17 mouse cellular contexts compared by ENCODE assay signal in genomic region chr8:9167995-9168394, GRCm38 (mm10).
DNase-seq lines count a peak whose midpoint lies in the region; ATAC-seq lines count a peak whose summit lies in the region.
"Had no signal": no experiment of that assay in that cellular context is flagged by ENCODE, and none has a peak within 500 bp of the region (broad histone marks: within the 10 kb centered on the region; RNA-seq: fewer than 3 reads in every experiment).

No protein-coding gene starts in this region.

- DNase-seq in forebrain, embryonic 14.5 days (ENCODE audit: low spot score), result no peak
- DNase-seq in kidney, postnatal 10 days, result peak; percentile 62
- no peak for DNase-seq in kidney, adult 18-20 months
- peak; percentile 6 to 18 for DNase-seq in kidney, postnatal 36 days
- DNase-seq in gastrocnemius, adult 18-20 months (ENCODE audit: low spot score), result no peak
- no peak for DNase-seq in heart, adult 9 months (ENCODE audit: low spot score in 2 of 2)
- DNase-seq: cerebellum, postnatal 10 days; gastrocnemius, postnatal 14 days; thymus, postnatal 4 days had no signal

- H3K27me3 ChIP-seq in forebrain, embryonic 13.5 days, result no peaks in the 10 kb centered on the region
- H3K27me3 ChIP-seq in forebrain, embryonic 14.5 days (replicated peaks; ENCODE audit: control insufficient read depth, insufficient read depth, low read length), result no peaks in the 10 kb centered on the region
- H3K27me3 ChIP-seq in midbrain, embryonic 12.5 days, result no peaks in the 10 kb centered on the region
- H3K27me3 ChIP-seq: heart, embryonic 13.5 days; limb, embryonic 13.5 days; neural tube, embryonic 13.5 days; Patski; stomach, embryonic 15.5 days had no signal

- no peaks in the 10 kb centered on the region for H3K36me3 ChIP-seq in forebrain, embryonic 13.5 days (ENCODE audit: poor library complexity, severe bottlenecking)
- no peaks in the 10 kb centered on the region for H3K36me3 ChIP-seq in forebrain, embryonic 14.5 days (ENCODE audit: control insufficient read depth, insufficient read depth, low read length)
- no peaks in the 10 kb centered on the region for H3K36me3 ChIP-seq in midbrain, embryonic 12.5 days
- H3K36me3 ChIP-seq: heart, embryonic 13.5 days; limb, embryonic 13.5 days; neural tube, embryonic 13.5 days; stomach, embryonic 15.5 days had no signal

- no peaks in the 10 kb centered on the region for H3K4me1 ChIP-seq in forebrain, embryonic 13.5 days
- H3K4me1 ChIP-seq in forebrain, embryonic 14.5 days (ENCODE audit: control insufficient read depth, insufficient read depth, low read length), result no peaks in the 10 kb centered on the region
- H3K4me1 ChIP-seq in midbrain, embryonic 12.5 days, result no peaks in the 10 kb centered on the region
- H3K4me1 ChIP-seq: heart, embryonic 13.5 days; limb, embryonic 13.5 days; neural tube, embryonic 13.5 days had no signal

- no peaks in the 10 kb centered on the region for H3K9me3 ChIP-seq in forebrain, embryonic 13.5 days (replicated peaks)
- no peaks in the 10 kb centered on the region for H3K9me3 ChIP-seq in forebrain, embryonic 14.5 days (replicated peaks; ENCODE audit: control insufficient read depth, low read length)
- no peaks in the 10 kb centered on the region for H3K9me3 ChIP-seq in midbrain, embryonic 12.5 days
- H3K9me3 ChIP-seq: limb, embryonic 13.5 days; neural tube, embryonic 13.5 days; stomach, embryonic 15.5 days had no signal

- 70% methylated on average over 10 of the region's 10 CpGs for WGBS in forebrain, embryonic 13.5 days
- WGBS in forebrain, embryonic 14.5 days, result 66% methylated on average over 10 of the region's 10 CpGs
- 62% methylated on average over 10 of the region's 10 CpGs for WGBS in midbrain, embryonic 12.5 days

- H3K9ac ChIP-seq in forebrain, embryonic 13.5 days, result no peak overlapping the region
- H3K9ac ChIP-seq in forebrain, embryonic 14.5 days (ENCODE audit: low read length), result no peak overlapping the region
- no peak overlapping the region for H3K9ac ChIP-seq in midbrain, embryonic 12.5 days (replicated peaks)
- H3K9ac ChIP-seq: heart, embryonic 13.5 days; limb, embryonic 13.5 days; neural tube, embryonic 13.5 days; stomach, embryonic 15.5 days had no signal

- ATAC-seq in forebrain, embryonic 13.5 days, result peak; percentile 36; the same call in 1 of the 2 replicates
- no peak for ATAC-seq in forebrain, embryonic 14.5 days
- peak; percentile 44; the same call in 1 of the 2 replicates for ATAC-seq in midbrain, embryonic 12.5 days (ENCODE audit: low FRiP score, low read depth)
- ATAC-seq: Patski had no signal

- H3K4me2 ChIP-seq in forebrain, embryonic 13.5 days, result no peak overlapping the region
- H3K4me2 ChIP-seq in forebrain, embryonic 14.5 days (ENCODE audit: low read length), result no peak overlapping the region
- no peak overlapping the region for H3K4me2 ChIP-seq in midbrain, embryonic 12.5 days (replicated peaks)
- H3K4me2 ChIP-seq: heart, embryonic 13.5 days; limb, embryonic 13.5 days; neural tube, embryonic 13.5 days; stomach, embryonic 15.5 days had no signal

- no peak overlapping the region for H3K27ac ChIP-seq in forebrain, embryonic 13.5 days
- H3K27ac ChIP-seq in forebrain, embryonic 14.5 days (ENCODE audit: low read depth, low read length), result no peak overlapping the region
- H3K27ac ChIP-seq in midbrain, embryonic 12.5 days (replicated peaks), result no peak overlapping the region
- H3K27ac ChIP-seq: heart, embryonic 13.5 days; left cerebral cortex, adult 2 months; limb, embryonic 13.5 days; neural tube, embryonic 13.5 days; stomach, embryonic 15.5 days had no signal

- H3K4me3 ChIP-seq in forebrain, embryonic 13.5 days, result no peak overlapping the region
- no peak overlapping the region for H3K4me3 ChIP-seq in forebrain, embryonic 14.5 days (ENCODE audit: low read depth, low read length)
- H3K4me3 ChIP-seq in midbrain, embryonic 12.5 days, result no peak overlapping the region
- H3K4me3 ChIP-seq: heart, embryonic 13.5 days; left cerebral cortex, adult 2 months; limb, embryonic 13.5 days; neural tube, embryonic 13.5 days; stomach, embryonic 15.5 days had no signal

Comparison
In these comparisons a context has a peak if more than half of its experiments do, and no peak if none do; other contexts are left out.
1. DNase-seq: peak in kidney, postnatal 10 days (single experiment) and kidney, postnatal 36 days (2 of 2); none in forebrain, embryonic 14.5 days (single experiment), kidney, adult 18-20 months (single experiment), gastrocnemius, adult 18-20 months (single experiment) and heart, adult 9 months (0 of 2).